Mouse (Mus musculus) midbrain, embryonic 13.5 days (tissue): ENCODE results near the gene Gm42791. TPM values are rescaled to one million over a fixed set of nuclear protein-coding genes. Genes with fewer than 3 reads are reported as not detected.

ENCODE experiments used
- ATAC-seq: fragments of 200-750 bp; cut with Nextera tagmentation; 2 replicates; pipeline ENCODE4 v1.8.0; 2017; ENCODE audit warnings: mild to moderate bottlenecking, moderate TSS enrichment, moderate library complexity
- H3K27ac ChIP-seq: fragments of 300-500 bp; sonication (generic); 2 replicates; pipeline ENCODE4 v1.5.1; 2015; ENCODE audit warnings: inconsistent platforms, mild to moderate bottlenecking, moderate library complexity
- H3K27me3 ChIP-seq: fragments of 300-500 bp; sonication (generic); 2 replicates; pipeline ENCODE4 v1.6.1; 2015; ENCODE audit warnings: mild to moderate bottlenecking, inconsistent platforms
- H3K36me3 ChIP-seq: fragments of 300-500 bp; sonication (generic); 2 replicates; pipeline ENCODE4 v1.6.1; 2015; ENCODE audit warnings: mild to moderate bottlenecking, inconsistent platforms
- H3K4me1 ChIP-seq: fragments of 300-500 bp; sonication (generic); replicated peaks from 2 replicates; pipeline ENCODE4 v1.6.1; 2015; ENCODE audit warnings: inconsistent platforms
- H3K4me2 ChIP-seq: fragments of 300-500 bp; sonication (generic); replicated peaks from 2 replicates; pipeline ENCODE4 v1.6.1; 2015; ENCODE audit warnings: moderate library complexity, mild to moderate bottlenecking, inconsistent platforms
- H3K4me3 ChIP-seq: fragments of 300-500 bp; sonication (generic); replicated peaks from 2 replicates; pipeline ENCODE4 v1.5.1; 2015; ENCODE audit warnings: mild to moderate bottlenecking, inconsistent platforms
- H3K9ac ChIP-seq: fragments of 300-500 bp; sonication (generic); replicated peaks from 2 replicates; pipeline ENCODE4 v1.6.1; 2015; ENCODE audit warnings: mild to moderate bottlenecking, inconsistent platforms
- H3K9me3 ChIP-seq: fragments of 300-500 bp; sonication (generic); 2 replicates; pipeline ENCODE4 v1.6.1; 2016; ENCODE audit warnings: mild to moderate bottlenecking, inconsistent platforms
- WGBS: fragments of 180-500 bp; shearing (Covaris S2); methylation state at CpG from one replicate; pipeline ENCODE4 v1.1.7; 2015; 5-methylcytosine and 5-hydroxymethylcytosine counted together
- polyA plus RNA-seq: library from polyadenylated mRNA; unstranded; fragments of >200 nt; fragmentation: Nextera tagmentation; extraction: Ambion mirVana; gene quantifications from 2 replicates; pipeline ENCODE4 v1.2.1, GENCODE M21; 2015

Gm42791 gene
- polyA plus RNA-seq, 1 experiment from 2014 or later, result 2.0 TPM

- Histone ChIP-seq H3K36me3 (no peaks in the 10 kb centered on the region), H3K27me3 (peaks cover 10% of the 10 kb centered on the region; the same call in 1 of the 2 replicates), H3K9ac (0 out of 2 replicates have a peak overlapping the region, but pooled peaks have one; percentile 28), H3K27ac (no peak overlapping the region), H3K4me2 (no peak overlapping the region; the same call in 1 of the 2 replicates), H3K4me1 (peaks cover 7% of the 10 kb centered on the region), H3K9me3 (no peaks in the 10 kb centered on the region), H3K4me3 (no peak overlapping the region)
- no peak for ATAC-seq
- 70% methylated on average over 16 of the region's 16 CpGs for WGBS
Observed at GRCm38 (mm10) chr5:149020681-149021062, 25.7 kb upstream of the Gm42791 start.

GRCm38 (mm10) chr5:149020059-149020680 lies 25.2 kb upstream of the Gm42791 start:
- no peak overlapping the region for H3K27ac ChIP-seq
- no peaks in the 10 kb centered on the region for H3K36me3 ChIP-seq
- no peak for ATAC-seq
- H3K9me3 ChIP-seq, result no peaks in the 10 kb centered on the region
- H3K4me1 ChIP-seq, result peaks cover 7% of the 10 kb centered on the region
- WGBS, result 59% methylated on average over 18 of the region's 18 CpGs
- 0 out of 2 replicates have a peak overlapping the region, but pooled peaks have one; percentile 28 for H3K9ac ChIP-seq
- H3K4me2 ChIP-seq, result no peak overlapping the region; the same call in 1 of the 2 replicates
- H3K4me3 ChIP-seq, result no peak overlapping the region
- H3K27me3 ChIP-seq, result peaks cover 10% of the 10 kb centered on the region; the same call in 1 of the 2 replicates

DNA sequence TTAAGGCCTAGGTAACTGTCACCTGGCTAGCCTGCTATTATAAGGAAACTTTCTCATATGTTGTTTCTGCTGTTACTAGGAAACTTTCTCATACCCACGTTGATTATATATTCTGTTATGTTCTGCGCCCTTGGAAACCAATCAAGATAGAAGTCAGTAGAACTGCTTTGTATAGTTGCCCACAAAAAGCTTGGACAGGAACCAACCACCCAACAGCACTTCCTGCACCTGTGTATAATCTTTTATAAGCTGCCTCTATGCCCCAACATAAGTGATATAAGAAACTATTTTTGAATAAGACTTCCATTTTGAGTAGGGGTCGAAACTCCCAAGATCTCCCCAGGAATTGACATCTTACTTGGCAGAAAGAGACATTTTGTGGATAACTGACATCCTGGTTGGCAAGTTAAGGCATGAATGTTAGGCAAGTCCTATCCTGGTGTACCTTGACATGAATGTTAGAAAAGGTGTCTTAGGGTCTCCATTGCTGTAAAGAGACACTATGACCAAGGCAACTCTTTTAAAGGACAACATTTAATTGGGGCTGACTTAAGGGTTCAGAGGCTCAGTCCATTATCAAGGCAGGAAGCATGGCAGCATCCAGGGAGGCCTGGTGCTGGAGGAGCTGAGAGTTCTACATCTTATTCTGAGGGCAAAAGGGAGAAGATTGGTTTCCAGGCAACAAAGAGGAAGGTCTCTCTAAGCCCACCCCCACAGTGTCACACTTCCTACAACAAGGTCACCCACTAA lies 22.9 kb upstream of the Gm42791 start:
- Histone ChIP-seq H3K4me1 (peaks cover 12% of the 10 kb centered on the region), H3K9ac (no peak overlapping the region), H3K36me3 (no peaks in the 10 kb centered on the region), H3K9me3 (no peaks in the 10 kb centered on the region), H3K4me3 (no peak overlapping the region), H3K27me3 (peaks cover 21% of the 10 kb centered on the region), H3K27ac (no peak overlapping the region), H3K4me2 (no peak overlapping the region)
- ATAC-seq, result no peak
- WGBS, result 90% methylated on average over 3 of the region's 3 CpGs

GRCm38 (mm10) chr5:149017181-149017580 lies 22.2 kb upstream of the Gm42791 start:
- Histone ChIP-seq H3K4me2 (no peak overlapping the region), H3K27me3 (peaks cover 21% of the 10 kb centered on the region), H3K9ac (no peak overlapping the region), H3K36me3 (no peaks in the 10 kb centered on the region), H3K4me1 (peaks cover 12% of the 10 kb centered on the region), H3K27ac (no peak overlapping the region), H3K9me3 (no peaks in the 10 kb centered on the region), H3K4me3 (no peak overlapping the region)
- 93% methylated on average over 3 of the region's 3 CpGs for WGBS
- ATAC-seq, result no peak

DNA sequence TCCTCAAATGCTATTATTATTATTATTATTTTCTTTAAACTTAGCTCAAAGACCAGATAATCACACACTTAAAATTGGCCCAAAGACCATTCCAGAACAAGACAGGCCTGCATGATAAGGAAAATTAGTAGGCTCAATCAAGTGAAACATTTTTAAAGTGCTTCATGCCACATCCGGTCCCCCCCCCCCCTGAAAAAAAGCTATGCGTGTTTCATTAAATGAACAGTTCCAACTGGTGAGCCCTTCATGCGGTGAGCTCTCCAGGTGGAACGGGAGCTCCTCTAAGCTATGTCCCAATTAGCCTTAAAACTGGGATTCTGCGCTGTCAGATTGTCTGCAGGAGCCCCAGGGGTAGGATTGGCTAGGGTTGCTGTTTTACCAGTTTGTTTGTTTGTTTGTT lies 21.3 kb upstream of the Gm42791 start:
- 70% methylated on average over 5 of the region's 5 CpGs for WGBS
- no peak overlapping the region for H3K4me3 ChIP-seq
- H3K4me1 ChIP-seq, result peaks cover 12% of the 10 kb centered on the region
- H3K4me2 ChIP-seq, result peak overlapping the region; percentile 94; the same call in 1 of the 2 replicates
- no peak overlapping the region for H3K27ac ChIP-seq
- ATAC-seq, result no peak
- no peaks in the 10 kb centered on the region for H3K36me3 ChIP-seq
- no peak overlapping the region for H3K9ac ChIP-seq
- H3K9me3 ChIP-seq, result no peaks in the 10 kb centered on the region
- H3K27me3 ChIP-seq, result peaks cover 21% of the 10 kb centered on the region

- peak; percentile 77 for ATAC-seq
Observed at GRCm38 (mm10) chr5:149015335-149016201, 20.6 kb upstream of the Gm42791 start.

GRCm38 (mm10) chr5:149014600-149015268 lies 19.8 kb upstream of the Gm42791 start:
- peak overlapping the region; percentile 94 for H3K4me2 ChIP-seq
- peak; percentile 24 for ATAC-seq
- peaks cover 21% of the 10 kb centered on the region for H3K27me3 ChIP-seq
- 11% methylated on average over 17 of the region's 17 CpGs for WGBS
- peak overlapping the region; percentile 49 for H3K4me3 ChIP-seq
- H3K4me1 ChIP-seq, result peaks cover 12% of the 10 kb centered on the region
- H3K36me3 ChIP-seq, result no peaks in the 10 kb centered on the region
- H3K9ac ChIP-seq, result no peak overlapping the region
- H3K9me3 ChIP-seq, result no peaks in the 10 kb centered on the region
- H3K27ac ChIP-seq, result no peak overlapping the region

More at GRCm38 (mm10) chr5:149015335-149016201, 20.6 kb upstream of the Gm42791 start:
- WGBS, result 2% methylated on average over 37 of the region's 37 CpGs
- H3K4me1 ChIP-seq, result peaks cover 12% of the 10 kb centered on the region
- peak overlapping the region; percentile 94 for H3K4me2 ChIP-seq
- no peak overlapping the region for H3K27ac ChIP-seq
- H3K36me3 ChIP-seq, result no peaks in the 10 kb centered on the region
- peaks cover 21% of the 10 kb centered on the region for H3K27me3 ChIP-seq
- peak overlapping the region; percentile 49 for H3K4me3 ChIP-seq
- H3K9me3 ChIP-seq, result no peaks in the 10 kb centered on the region
- peak overlapping the region; percentile 68 for H3K9ac ChIP-seq

- Histone ChIP-seq H3K4me1 (peaks cover 12% of the 10 kb centered on the region), H3K9ac (no peak overlapping the region), H3K27me3 (peaks cover 21% of the 10 kb centered on the region), H3K4me2 (no peak overlapping the region), H3K4me3 (no peak overlapping the region), H3K36me3 (no peaks in the 10 kb centered on the region), H3K9me3 (no peaks in the 10 kb centered on the region), H3K27ac (no peak overlapping the region)
- no peak for ATAC-seq
- WGBS, result 67% methylated on average over 7 of the region's 7 CpGs
Observed at GRCm38 (mm10) chr5:149013817-149014508, 19.0 kb upstream of the Gm42791 start.

DNA sequence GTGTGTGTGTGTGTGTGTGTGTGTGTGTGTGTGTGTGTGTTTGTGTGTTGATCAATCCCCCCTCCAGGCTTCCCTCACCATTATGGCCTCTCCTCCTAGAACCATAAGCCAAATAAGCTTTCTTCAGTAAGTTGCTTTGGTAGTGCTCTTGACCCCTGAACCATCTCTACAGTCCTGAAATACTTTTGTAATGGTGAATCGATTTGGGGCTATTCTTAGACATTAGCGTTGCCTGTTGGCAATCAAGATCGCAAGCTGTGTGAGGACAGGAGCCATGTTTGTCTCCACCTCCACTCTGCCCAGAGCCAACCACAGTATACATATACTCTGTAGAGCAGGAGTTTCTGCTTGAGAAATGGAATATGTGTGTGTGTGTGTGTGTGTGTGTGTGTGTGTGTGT lies 14.2 kb upstream of the Gm42791 start:
- peaks cover 7% of the 10 kb centered on the region for H3K4me1 ChIP-seq
- H3K9me3 ChIP-seq, result no peaks in the 10 kb centered on the region
- no peak overlapping the region for H3K9ac ChIP-seq
- H3K4me3 ChIP-seq, result no peak overlapping the region
- no peaks in the 10 kb centered on the region for H3K36me3 ChIP-seq
- peaks cover 9% of the 10 kb centered on the region for H3K27me3 ChIP-seq
- H3K4me2 ChIP-seq, result no peak overlapping the region
- no peak overlapping the region for H3K27ac ChIP-seq
- ATAC-seq, result no peak
- 95% methylated on average over 3 of the region's 3 CpGs for WGBS

DNA sequence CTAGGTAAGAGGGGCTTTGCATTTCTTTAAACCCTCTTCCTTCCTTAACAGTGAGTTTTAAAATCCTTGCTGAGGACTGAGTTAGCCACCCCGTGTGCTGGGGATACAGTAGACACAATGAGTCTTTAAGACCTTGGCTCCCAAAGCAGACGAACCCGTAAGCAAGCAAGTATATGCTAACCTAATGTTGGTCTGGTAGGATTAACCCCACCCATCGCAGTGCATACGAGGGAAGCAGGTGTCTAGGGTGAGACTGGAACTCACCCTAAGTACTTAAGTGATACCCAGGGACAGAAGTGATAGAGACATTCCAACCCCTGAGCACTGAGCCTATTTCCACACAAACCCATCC lies 12.3 kb upstream of the Gm42791 start:
- Histone ChIP-seq H3K9me3 (no peaks in the 10 kb centered on the region), H3K4me1 (peaks cover 7% of the 10 kb centered on the region), H3K9ac (0 out of 2 replicates have a peak overlapping the region, but pooled peaks have one; percentile 11), H3K4me2 (peak overlapping the region; percentile 53), H3K27me3 (peaks cover 6% of the 10 kb centered on the region), H3K36me3 (no peaks in the 10 kb centered on the region), H3K27ac (no peak overlapping the region), H3K4me3 (no peak overlapping the region)
- WGBS, result 62% methylated on average over 5 of the region's 5 CpGs
- no peak; the same call in 1 of the 2 replicates for ATAC-seq
